Mouse (Mus musculus): ENCODE data around the gene Kif26b.

The Kif26b gene

DNA sequence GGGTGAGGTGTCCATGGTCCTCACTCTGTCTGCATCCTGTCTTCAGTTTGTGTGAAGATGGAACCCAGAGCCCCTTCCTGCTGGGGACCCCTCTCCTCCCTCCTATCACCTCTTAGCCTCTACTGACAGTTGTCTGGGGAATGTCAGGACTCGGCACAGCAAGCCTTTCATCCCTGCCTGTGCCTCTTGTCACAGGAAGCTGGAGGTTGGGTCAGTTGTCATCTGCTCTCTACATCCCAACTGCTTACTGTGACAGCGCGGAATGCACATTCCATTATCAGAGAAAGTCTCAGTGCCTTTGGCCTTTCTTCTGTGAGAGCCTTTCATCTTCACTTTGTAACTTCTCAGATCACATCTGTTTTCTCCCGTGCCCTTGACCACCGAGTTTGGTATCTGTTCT lies 132.6 kb downstream of the Kif26b start:
- no peak for DNase-seq (ENCODE audit: low spot score)

DNA sequence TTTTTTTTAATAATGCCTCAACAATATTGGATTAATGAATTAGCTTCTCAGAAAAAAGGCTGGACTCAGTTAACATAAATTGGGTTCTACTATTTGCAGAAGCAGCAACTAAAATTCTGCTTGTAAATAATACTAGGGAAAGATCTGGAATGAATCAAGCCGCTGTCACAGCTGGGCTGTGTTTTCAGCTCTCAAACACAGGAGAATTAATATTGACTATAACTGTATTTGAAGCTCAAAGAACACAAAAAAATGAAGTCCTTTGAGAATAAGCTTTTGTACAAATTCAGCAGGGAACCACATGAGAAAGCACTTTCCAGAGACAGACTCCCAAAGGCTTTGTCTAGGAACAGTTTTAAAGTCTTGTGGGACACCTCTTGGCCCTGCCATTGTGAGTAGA lies 134.6 kb downstream of the Kif26b start:
- no peak for DNase-seq (ENCODE audit: low spot score)

DNA sequence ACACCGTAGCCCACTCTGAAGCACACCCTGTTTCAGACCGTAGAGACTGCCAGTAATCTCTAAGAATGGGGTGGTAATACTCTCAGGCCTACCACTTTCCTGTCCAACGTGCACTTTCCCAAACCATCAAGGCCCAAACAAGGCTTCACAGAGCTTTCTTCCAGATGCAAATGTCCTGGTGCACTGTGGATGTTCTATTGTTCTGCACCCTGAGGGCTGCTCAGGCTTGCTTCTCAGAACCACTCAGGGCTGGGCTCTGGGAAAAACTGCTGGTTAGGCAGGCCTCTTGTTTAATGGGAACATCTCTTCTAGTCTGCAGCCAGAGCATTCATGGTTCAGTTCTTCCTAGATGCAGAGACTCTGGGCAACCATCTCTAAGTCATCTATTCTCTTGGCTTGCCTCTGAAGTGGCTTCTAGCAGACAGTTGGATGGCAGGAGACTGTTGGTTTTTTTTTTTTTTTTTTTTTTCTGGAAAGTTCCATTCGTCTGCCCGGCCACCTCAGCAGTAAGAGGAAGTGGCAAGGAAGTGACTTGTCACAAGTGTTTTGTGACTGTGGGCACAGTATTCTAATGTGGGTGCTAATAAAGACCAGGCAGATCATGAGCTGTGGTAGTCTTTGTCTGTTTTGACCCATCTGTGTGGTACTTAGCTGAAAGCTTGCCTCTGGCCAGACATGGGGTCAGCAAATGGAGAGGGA lies 135.5 kb downstream of the Kif26b start:
- DNase-seq (ENCODE audit: low spot score) = no peak

DNA sequence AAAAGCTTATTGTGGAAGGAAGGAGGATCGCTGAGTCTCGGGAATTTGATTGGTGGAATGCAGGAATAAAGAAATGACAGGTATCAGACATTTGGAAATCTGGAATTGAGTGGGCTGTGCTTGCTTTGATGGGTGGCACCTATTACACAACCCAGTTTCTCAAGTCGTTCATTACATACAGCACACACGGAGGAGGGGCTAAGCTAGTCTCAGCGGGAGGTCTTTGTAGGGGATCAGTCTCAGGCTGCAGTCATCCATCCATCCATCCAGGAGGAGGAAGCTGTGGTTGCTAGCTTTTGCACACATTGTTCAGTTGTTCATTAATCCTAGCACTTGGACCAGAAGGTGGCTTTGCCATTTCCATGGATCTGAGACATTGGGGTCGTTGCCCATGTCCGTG lies 137.6 kb downstream of the Kif26b start:
- DNase-seq (ENCODE audit: low spot score) = no peak

DNA sequence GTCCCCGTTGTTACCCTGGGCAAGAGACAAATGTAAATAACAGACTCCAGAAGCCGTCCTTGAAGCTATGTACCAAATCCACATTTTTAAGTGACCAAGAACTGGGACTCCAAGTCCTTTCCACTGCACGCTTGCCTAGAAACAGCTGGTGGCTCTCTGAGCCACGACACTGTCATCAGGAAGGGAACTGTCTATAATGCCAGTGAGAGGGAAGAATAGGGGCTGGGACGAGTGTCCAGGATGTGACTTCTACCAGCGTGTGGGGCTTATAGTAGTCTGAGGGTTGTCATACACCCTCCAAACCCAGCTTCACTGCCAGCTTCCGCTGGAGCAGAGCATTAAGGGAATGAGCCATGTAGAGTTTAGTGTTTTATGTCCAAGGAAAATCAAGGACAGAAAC lies 138.9 kb downstream of the Kif26b start:
- no peak for DNase-seq (ENCODE audit: low spot score)

DNA sequence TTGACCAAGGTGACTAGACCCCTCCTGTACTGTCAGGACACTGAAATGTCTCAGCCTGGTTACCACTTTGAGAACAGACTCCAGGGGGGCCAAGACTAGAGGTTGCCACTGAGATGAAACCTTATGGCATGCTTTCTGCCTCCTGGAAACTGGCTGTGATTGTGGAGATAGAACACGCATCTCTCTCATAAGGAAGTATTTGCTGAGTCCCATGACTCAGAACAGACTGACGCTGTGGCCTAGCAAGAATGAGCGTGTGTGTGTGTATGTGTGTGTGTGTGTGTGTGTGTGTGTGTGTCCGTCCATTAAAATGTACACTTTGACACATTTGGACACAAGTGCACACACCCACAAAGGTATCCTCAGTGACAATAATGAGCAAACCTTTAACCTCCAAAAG lies 140.0 kb downstream of the Kif26b start:
- no peak for DNase-seq (ENCODE audit: low spot score)

DNA sequence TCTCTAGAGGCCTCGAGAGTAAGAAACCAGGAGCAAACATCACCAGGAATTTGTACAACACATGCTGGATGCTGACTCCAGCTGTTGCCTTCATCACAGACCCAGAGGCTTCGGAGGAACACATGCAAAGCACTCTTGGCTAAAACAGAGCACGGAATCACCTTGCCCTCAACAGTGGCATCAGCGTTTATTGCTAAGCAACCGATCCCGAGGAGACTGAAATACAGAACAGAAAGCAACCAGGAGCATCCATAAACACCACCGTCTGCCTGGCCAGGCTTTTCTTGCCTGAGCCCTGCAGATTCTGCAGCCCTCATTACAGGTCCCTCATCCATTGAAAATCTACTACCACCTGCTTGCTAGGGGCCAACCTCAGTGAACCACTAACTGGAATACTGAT lies 144.1 kb downstream of the Kif26b start:
- no peak for DNase-seq (ENCODE audit: low spot score)

DNA sequence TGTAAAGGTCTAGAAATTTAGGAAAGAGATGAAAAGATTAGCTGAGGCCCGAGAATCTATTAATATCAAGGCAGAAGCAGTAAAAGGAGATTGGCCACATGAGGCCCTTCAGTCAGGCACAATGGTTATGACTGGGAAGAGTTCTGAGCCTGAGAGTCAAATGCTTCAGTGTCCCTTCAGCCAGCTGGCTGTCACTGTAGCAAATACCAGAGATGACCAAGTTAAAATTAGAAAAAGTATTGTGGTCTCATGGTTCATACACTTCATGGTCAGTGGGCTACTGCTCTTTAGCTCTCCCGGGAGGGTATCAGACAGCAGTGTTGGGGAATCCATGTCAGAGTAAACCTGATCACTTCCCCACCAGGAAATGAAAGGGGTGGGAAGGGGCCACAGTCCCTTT lies 144.6 kb downstream of the Kif26b start:
- no peak for DNase-seq (ENCODE audit: low spot score)

DNA sequence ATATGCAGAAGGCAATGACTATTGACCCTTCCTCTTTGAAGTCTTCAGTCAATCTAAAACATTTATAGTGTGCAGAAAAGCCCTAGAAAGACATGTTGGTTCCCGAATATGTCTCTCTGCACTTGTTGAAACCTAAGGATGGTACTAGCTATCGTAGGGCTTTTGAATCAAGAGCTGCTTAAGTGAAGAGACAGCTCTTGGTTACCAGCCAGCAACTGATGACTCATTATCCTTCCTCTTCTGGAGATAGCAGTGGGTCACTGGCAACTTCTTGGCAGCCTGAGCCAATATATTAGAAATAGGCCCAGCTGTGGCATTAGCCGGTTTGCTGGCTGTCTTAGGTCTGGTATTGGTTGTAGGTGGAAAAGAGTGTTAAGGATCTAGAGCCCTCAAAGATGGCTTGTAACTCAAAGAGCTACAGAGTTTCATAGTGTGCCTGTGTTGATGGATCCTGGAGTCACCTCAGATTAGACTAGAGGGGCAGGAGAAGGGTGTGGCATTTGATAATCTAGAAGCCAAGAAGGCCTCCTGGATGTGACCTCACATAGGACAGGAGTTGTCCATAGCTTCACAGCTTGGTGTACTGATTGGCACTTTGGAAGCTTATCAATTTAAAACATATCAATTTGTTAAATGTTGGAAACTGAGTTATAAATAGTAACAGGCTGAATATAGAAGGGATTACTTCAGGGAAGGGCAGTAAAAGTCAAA lies 146.8 kb downstream of the Kif26b start:
- DNase-seq (ENCODE audit: low spot score) = no peak

DNA sequence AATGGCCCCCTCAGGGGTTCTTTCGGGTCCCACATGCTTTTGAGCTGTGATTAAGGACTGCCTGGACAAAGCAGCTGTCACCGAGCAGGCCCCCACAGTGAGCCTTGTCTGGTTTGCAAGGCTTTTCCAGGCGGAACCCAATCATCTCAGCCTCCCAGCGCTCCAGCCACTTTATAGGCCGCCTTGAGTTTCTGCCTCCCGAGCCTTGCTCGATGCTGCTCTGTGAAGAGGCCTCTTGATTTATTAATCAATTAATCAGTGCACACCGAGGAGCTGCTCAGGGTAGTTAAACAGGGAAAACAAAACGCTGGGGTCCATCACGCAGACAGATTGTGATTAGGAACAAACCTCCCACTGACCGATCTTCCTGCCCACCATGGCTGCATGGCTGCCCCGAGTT lies 148.2 kb downstream of the Kif26b start:
- DNase-seq (ENCODE audit: low spot score) = no peak

DNA sequence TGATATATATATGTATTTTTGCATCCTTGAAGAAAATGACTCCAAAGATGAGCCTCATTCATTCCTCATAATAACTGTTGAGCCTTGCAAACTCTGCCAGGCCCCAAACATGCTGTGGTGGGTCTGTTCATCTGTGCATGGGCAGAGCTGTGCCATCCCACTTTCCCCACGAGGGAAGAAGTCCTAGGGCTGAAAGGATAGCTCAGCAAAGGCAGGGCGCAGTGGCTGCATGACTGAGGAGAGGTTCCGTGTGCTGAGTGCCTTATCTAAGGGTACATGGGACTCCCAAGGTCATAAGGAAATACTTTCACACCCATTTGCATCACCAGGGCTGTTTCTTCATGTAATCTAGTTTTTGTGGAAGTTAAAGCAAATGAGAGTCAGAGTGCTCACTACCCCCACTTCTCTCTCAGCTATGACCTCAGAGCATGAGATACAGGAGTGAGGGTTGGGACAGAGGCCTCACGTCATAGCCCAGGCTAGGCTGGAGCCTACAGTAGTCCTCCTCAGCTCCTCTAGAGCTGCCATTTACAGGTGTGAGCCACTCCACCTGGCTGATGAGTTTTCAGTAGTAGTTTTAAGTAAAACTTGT lies 148.8 kb downstream of the Kif26b start:
- DNase-seq (ENCODE audit: low spot score) = no peak

DNA sequence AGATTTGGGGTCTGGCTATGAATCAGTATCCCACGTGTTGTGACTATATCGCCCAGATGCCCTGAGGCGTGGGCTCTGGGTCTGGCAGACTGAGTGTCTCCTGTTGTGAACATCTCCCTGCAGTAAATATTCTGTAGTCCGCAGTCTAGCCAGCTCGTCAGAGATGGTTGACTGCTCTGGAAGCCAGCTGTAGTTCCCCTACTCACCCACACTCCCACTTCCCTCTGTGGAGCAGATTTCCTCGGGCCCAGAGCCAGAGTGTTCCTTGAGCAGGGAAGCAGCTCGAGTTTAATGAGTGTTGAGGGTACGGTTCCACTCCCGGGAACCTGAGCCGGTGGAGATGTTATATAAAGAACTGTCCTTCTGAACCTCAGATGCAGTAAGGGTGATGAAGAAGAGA lies 154.7 kb downstream of the Kif26b start:
- no peak for DNase-seq (ENCODE audit: low spot score)

DNA sequence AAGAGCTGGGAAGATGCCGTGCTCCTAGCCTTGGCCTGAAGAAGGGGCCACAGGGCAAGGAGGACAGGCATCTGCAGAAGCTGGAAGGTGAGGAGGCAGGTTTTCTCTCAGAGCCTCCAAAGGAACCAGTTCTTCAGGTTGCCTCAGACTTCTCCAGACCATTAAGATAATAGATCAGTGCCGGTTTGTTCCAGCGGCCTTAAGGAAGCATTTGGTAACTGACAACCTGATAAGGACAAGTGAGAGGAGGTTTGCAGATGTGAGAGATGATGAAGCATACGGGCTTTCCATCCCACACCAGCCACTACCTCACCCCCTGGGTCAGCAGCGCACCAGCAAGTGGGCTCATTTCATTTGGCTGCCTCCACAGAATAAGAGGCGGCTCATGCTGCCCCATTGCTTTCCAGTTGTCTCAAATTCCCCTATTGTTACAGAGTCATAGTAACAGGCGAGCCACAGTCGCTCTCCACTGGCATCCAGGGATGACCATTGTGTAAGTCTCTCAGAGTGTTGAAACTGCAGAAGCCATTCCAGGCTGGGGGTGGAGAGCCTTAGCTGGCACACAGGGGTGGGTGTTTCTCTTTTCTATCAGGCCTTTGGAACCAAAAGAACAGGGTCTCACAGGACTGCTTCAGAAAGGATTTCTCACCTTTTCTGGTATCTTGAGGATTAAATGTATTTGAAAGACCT lies 156.2 kb downstream of the Kif26b start:
- DNase-seq (ENCODE audit: low spot score) = no peak

DNA sequence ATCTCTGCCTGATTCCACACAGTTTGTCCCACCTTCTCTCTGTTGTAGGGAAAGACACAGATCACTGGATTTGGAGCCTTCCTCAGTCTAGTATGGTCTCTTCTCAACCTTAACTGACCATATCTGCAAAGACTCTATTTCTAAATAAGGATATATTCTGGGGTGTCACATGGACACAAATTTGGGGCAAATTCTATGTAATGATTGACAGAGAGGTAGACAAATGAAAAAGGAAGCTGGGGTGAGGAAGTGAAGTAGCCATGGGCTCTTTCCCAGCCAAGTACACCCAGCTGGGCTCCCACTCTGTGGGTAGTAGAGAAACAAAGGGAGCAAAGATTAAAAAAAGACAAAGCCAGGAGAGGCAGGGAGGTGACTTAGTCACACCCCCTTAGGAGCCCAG lies 158.0 kb downstream of the Kif26b start:
- no peak for DNase-seq (ENCODE audit: low spot score)

DNA sequence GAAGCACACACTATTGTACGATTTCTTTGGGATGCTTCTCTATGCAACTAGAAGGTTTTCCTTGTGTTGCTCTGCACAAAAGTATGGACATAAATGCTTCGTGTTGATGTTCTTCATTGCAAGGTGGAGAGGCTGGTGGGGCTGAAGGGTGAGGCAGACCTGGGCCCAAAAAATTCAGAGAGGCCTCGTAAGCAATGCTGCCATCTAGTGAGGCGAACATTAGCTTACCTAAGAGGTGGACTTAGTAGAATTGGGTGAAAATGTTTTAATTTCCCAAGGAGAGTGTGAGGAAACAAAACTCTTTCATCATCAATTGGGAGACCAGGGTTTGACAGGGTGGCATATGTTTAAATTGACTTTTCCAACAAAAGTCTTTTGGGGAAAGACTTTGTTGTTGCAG lies 160.6 kb downstream of the Kif26b start:
- no peak for DNase-seq (ENCODE audit: low spot score)

DNA sequence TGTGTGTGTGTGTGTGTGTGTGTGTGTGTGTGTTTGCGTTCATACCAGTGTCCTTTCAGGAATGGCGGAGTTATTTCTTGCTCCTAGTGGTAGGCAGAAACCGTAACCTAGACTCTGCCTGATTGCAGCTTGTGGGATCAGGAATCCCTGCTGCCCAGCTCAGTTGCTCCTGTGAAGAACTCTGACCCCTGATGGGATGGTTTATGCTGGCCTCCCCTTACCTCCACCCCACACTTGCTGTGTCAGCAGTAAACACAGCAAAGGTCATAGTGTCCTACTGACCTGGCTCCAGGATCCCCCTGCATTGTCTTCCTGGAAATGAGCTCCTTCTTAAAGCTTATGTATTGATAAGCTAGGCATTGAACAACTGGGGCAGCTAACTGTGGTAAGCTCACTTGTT lies 162.8 kb downstream of the Kif26b start:
- no peak for DNase-seq (ENCODE audit: low spot score)

DNA sequence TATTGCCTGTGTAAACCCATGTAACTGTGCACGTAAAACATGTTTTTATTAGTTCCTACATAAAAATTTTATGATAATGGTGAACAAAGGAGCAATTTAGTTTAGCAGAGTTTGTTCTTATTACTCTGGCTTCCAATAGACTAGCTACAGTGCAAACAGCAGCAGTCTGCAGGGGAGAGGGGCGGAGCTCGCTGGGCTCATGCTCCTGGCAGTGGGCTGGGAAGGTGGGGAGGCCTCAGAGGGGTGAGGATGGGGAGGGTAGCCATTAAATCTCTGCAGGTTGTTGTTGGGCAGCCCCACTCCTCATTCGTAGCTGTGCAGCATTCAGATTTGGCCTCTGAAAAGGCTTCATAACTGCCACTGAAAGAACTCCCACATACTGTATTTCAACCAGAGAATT lies 171.2 kb downstream of the Kif26b start:
- DNase-seq (ENCODE audit: low spot score) = no peak

DNA sequence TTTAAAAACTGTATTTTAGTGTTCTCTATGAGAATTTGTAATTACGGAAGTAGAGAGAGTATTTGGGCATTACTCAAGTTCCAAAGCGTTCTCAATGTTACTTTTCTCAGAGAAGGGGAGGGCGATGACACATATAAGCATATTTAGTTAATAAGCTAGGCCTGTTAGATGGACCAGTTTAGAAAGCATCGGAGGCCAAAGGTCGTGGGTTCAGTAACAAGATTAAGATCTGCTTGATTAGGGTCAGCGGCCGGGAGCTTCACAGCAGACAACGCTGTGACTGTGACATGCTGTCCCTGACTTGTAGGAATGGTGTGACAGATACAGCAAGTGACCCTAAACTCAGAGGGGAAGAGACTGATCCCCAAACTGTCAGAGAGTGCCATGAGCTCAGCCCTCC lies 174.6 kb downstream of the Kif26b start:
- DNase-seq (ENCODE audit: low spot score) = no peak

DNA sequence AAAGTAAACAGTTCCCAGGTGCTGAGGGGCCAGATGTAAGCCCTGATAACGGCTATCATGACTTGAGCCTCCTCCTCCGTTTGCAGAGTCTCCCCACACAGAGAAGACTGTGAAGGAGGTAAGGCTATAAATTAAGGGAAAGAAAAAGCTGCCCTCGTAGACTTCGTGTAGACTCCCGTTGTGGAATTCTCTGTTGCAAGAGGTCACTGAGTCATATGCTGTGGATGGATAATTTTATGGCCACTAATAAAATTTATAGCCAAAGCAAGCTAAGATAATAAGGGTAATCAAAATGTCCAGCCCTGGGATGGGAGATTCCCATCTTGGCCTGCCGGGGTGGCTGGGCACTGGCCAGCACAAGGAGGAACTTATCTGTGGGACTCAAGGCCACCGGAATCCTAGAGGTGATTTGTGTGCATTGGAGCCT lies 179.0 kb downstream of the Kif26b start:
- no peak for DNase-seq (ENCODE audit: low spot score)

DNA sequence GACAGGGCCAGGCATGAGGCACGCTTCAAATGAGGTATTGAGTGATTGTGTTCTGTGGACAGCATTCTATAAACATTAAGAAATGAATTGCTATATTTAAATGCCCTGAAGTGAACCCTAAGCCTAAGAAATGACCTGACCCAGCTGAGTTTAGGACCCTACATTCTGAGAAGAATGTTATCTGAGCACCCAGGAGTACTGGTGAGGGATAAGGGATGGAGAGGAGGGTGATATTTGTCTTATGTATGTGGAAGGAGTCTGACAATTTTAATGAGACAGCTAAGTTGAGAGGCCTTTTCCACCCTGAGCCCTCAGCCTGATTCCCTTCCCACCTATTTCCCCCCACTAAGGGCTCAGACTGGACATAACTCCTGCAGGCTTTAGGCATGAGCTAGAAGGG lies 179.4 kb downstream of the Kif26b start:
- DNase-seq (ENCODE audit: low spot score) = no peak

DNA sequence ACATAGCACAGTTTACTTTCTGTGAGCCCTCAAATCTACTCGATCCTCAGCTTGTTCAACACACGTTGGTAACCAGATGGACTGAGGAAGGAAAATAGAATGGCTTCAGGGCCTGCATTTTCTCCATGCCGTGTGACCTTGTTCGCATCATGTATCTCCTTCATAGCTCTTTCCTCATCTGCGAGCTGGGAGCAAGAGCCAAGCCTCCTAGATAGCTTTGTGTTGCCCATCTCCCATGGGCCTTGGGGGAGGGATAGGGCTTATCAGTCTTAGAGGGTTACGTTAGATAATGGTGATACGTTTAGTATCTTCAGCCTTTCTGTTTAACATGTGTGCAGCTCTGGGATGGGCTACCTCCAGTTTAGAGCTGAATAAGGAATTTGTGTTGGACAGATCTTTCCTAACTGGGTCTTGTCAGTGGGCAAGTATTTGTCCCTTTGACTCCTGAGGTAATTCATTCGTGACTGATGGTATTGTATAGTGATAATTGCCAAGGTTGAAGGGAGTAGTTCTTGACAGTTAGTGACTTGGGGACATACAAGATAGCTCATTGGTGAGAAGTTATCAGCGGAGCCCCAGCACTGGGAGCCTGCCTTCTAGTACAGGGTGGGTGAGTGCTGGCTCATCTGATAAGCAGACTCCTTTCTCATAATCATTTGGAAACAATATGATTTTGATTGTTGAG lies 183.4 kb downstream of the Kif26b start:
- no peak for DNase-seq (ENCODE audit: low spot score)

DNA sequence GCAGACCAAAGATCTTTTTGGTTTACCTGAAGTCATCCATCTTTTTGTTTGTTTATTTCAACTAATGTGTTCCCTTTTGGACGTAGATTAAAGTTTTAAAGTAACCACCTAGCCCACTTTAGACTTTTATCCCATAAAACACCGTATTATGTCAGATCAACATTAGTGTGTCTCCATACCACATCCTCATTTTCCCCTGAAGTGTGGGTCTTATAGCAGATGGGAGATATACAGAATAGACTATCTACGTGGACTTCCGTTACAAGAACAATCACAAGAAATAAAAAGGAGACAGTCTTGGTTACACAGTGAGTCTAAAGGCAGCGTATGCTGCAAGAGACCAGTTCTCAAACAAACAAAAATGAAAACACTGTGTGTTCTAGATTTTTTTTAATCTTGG lies 185.3 kb downstream of the Kif26b start:
- DNase-seq (ENCODE audit: low spot score) = no peak

All from testis, postnatal 10 days (tissue).